Mouse (Mus musculus) retina, embryonic 14.5 days (tissue): Measurements from ENCODE around the gene Slc22a8.

ENCODE experiments used
- DNase-seq: peaks from one replicate; pipeline ENCODE4 v3.0.0-alpha.2; 2015; ENCODE audit warnings: low spot score

The Slc22a8 gene

GRCm38 (mm10) chr19:8590954-8591353, at the start of gene Slc22a8:
TSS of gene Slc22a8 (plus strand) at chr19:8591254.
- no peak for DNase-seq

- DNase-seq = no peak
Measured at GRCm38 (mm10) chr19:8558897-8559296, 32.2 kb upstream of the Slc22a8 start.

- no peak for DNase-seq
Measured at GRCm38 (mm10) chr19:8564021-8564420, 27.0 kb upstream of the Slc22a8 start.

GRCm38 (mm10) chr19:8564469-8564868, 26.6 kb upstream of the Slc22a8 start:
- DNase-seq = no peak

GRCm38 (mm10) chr19:8565262-8565661, 25.8 kb upstream of the Slc22a8 start:
- DNase-seq = no peak

GRCm38 (mm10) chr19:8565985-8566384, 25.1 kb upstream of the Slc22a8 start:
- peak; percentile 78 for DNase-seq

GRCm38 (mm10) chr19:8567104-8567880, 23.8 kb upstream of the Slc22a8 start:
- peak; percentile 85 for DNase-seq

- DNase-seq = peak; percentile 69
Measured at GRCm38 (mm10) chr19:8569453-8569863, 21.6 kb upstream of the Slc22a8 start.

GRCm38 (mm10) chr19:8570341-8571040, 20.6 kb upstream of the Slc22a8 start:
- DNase-seq = no peak

- DNase-seq = no peak
Measured at GRCm38 (mm10) chr19:8571746-8572145, 19.3 kb upstream of the Slc22a8 start.

GRCm38 (mm10) chr19:8572485-8572884, 18.6 kb upstream of the Slc22a8 start:
- DNase-seq = no peak

- DNase-seq = no peak
Measured at GRCm38 (mm10) chr19:8577432-8577831, 13.6 kb upstream of the Slc22a8 start.

- DNase-seq = peak; percentile 80
Measured at GRCm38 (mm10) chr19:8578293-8578969, 12.6 kb upstream of the Slc22a8 start.

- no peak for DNase-seq
Measured at GRCm38 (mm10) chr19:8578970-8579342, 12.1 kb upstream of the Slc22a8 start.

- DNase-seq = no peak
Measured at GRCm38 (mm10) chr19:8585298-8585697, 5.8 kb upstream of the Slc22a8 start.

GRCm38 (mm10) chr19:8585899-8586298, 5.2 kb upstream of the Slc22a8 start:
- DNase-seq = no peak

- DNase-seq = no peak
Measured at GRCm38 (mm10) chr19:8586350-8586749, 4.7 kb upstream of the Slc22a8 start.

- DNase-seq = no peak
Measured at GRCm38 (mm10) chr19:8587315-8587714, 3.7 kb upstream of the Slc22a8 start.

- DNase-seq = no peak
Measured at GRCm38 (mm10) chr19:8592155-8592554, 1.1 kb downstream of the Slc22a8 start.

- DNase-seq = no peak
Measured at GRCm38 (mm10) chr19:8592873-8593408, 1.9 kb downstream of the Slc22a8 start.

- no peak for DNase-seq
Measured at GRCm38 (mm10) chr19:8593833-8594232, 2.8 kb downstream of the Slc22a8 start.

- DNase-seq = peak; percentile 49
Measured at GRCm38 (mm10) chr19:8594518-8594917, 3.5 kb downstream of the Slc22a8 start.

- DNase-seq = peak; percentile 84
Measured at GRCm38 (mm10) chr19:8597269-8597668, 6.2 kb downstream of the Slc22a8 start.
